Mouse (Mus musculus): ENCODE measurements around the gene Tsc2. TPM values are rescaled to one million over a fixed set of nuclear protein-coding genes. Genes with fewer than 3 reads are reported as not detected.
A peak's percentile ranks its signal among the peaks of the same experiment; 100 is the strongest.
"Not testable (repeated sequence)": the region's sequence is repeated elsewhere in the genome, so short reads cannot be mapped to it uniquely, and the experiment has no call there.

Tsc2 gene
- 60.5 and 75.1 TPM in 2 replicates for polyA plus RNA-seq (2015; fragmentation: Nextera tagmentation; extraction: Ambion mirVana)

GRCm38 (mm10) chr17:24632167-24632812 is at the start of gene Tsc2, which contains the start of gene Nthl1:
TSS of gene Tsc2 (minus strand) at chr17:24632630.
TSS of gene Nthl1 (plus strand) at chr17:24632680.
- H3K9ac ChIP-seq: peak within 1 kb of the TSS; percentile 81
- H3K27ac ChIP-seq: peak within 1 kb of the TSS; percentile 59
- peaks cover 36% of the 10 kb centered on the region for H3K36me3 ChIP-seq (ENCODE audit: poor library complexity, severe bottlenecking)
- H3K4me1 ChIP-seq: peaks cover 18% of the 10 kb centered on the region
- WGBS: 2% methylated on average over 50 of the region's 51 CpGs
- H3K9me3 ChIP-seq (replicated peaks): no peaks in the 10 kb centered on the region
- ATAC-seq: peak; percentile 95
- H3K4me2 ChIP-seq: peak within 1 kb of the TSS; percentile 93
- H3K27me3 ChIP-seq: no peaks in the 10 kb centered on the region
- peak within 1 kb of the TSS; percentile 66 for H3K4me3 ChIP-seq

DNA sequence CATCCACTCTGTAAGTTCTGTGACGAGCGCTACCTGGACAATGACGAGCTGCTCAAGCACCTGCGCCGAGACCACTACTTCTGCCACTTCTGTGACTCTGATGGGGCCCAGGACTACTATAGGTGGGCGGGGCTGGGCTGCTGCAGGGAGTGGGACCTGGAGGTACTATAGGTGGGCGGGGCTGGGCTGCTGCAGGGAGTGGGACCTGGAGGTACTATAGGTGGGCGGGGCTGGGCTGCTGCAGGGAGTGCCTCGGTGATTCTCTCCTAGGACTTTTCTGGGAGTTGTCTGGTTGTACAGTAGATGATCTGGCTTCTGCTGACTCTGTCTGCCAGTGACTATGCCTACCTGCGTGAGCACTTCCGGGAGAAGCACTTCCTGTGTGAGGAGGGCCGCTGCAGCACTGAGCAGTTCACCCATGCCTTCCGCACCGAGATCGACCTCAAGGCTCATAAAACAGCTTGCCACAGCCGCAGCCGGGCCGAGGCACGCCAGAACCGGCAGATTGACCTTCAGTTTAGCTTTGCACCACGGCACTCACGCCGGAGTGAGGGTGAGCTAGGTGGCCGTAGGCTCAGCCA is 45.2 kb upstream of the Tsc2 start:
- WGBS: 93% methylated on average over 24 of the region's 24 CpGs
- Histone ChIP-seq H3K4me3 (no peak overlapping the region), H3K4me2 (no peak overlapping the region), H3K9ac (no peak overlapping the region), H3K4me1 (peaks cover 7% of the 10 kb centered on the region; the same call in 1 of the 2 replicates), H3K27ac (no peak overlapping the region), H3K27me3 (no peaks in the 10 kb centered on the region), H3K36me3 (ENCODE audit: poor library complexity, severe bottlenecking) (peaks cover 66% of the 10 kb centered on the region), H3K9me3 (replicated peaks) (no peaks in the 10 kb centered on the region)
- no peak for ATAC-seq

GRCm38 (mm10) chr17:24676877-24677276 is 44.4 kb upstream of the Tsc2 start:
- H3K36me3 ChIP-seq (ENCODE audit: poor library complexity, severe bottlenecking): peaks cover 58% of the 10 kb centered on the region
- no peak for ATAC-seq
- 96% methylated on average over 5 of the region's 5 CpGs for WGBS

DNA sequence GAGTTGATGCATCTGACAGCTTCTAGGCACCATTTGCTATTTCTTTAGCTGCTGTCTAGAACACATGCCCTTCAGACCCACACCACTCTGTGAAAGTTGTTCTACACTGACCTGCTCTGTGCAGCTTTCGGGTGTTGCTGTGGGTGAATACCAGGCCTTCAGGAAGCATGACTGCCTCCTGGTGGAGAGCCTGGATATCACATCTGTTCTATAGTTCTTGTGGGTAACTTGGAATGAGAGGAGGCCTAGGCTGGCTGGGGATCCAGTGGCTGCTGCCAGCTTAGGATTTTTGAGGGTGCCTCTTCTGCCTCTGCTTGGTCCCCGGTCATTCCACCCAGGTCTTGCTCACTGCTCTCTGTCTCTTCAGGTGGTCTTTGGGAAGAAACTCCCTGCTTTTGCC is 43.8 kb upstream of the Tsc2 start:
- no peak overlapping the region for H3K4me3 ChIP-seq
- no peaks in the 10 kb centered on the region for H3K9me3 ChIP-seq (replicated peaks)
- no peaks in the 10 kb centered on the region for H3K27me3 ChIP-seq
- no peak overlapping the region for H3K9ac ChIP-seq
- no peak overlapping the region for H3K4me2 ChIP-seq
- no peak overlapping the region for H3K27ac ChIP-seq
- H3K4me1 ChIP-seq: peaks cover 20% of the 10 kb centered on the region
- peaks cover 53% of the 10 kb centered on the region for H3K36me3 ChIP-seq (ENCODE audit: poor library complexity, severe bottlenecking)
- ATAC-seq: 0 out of 2 replicates have a peak, but pooled peaks have one; percentile 12
- whole genome bisulfite sequencing: 48% methylated on average over 2 of the region's 2 CpGs

More at GRCm38 (mm10) chr17:24676877-24677276, 44.4 kb upstream of the Tsc2 start:
- Histone ChIP-seq H3K4me1 (peaks cover 13% of the 10 kb centered on the region), H3K9me3 (replicated peaks) (no peaks in the 10 kb centered on the region), H3K4me2 (no peak overlapping the region), H3K27ac (no peak overlapping the region), H3K27me3 (no peaks in the 10 kb centered on the region), H3K4me3 (no peak overlapping the region), H3K9ac (no peak overlapping the region)

- no peak overlapping the region for H3K9ac ChIP-seq
- no peak overlapping the region for H3K27ac ChIP-seq
- H3K36me3 ChIP-seq (ENCODE audit: poor library complexity, severe bottlenecking): peaks cover 34% of the 10 kb centered on the region
- 82% methylated on average over 7 of the region's 7 CpGs for WGBS
- H3K4me3 ChIP-seq: no peak overlapping the region
- H3K27me3 ChIP-seq: no peaks in the 10 kb centered on the region
- peaks cover 32% of the 10 kb centered on the region for H3K4me1 ChIP-seq
- no peak for ATAC-seq
- no peak overlapping the region for H3K4me2 ChIP-seq
- no peaks in the 10 kb centered on the region for H3K9me3 ChIP-seq (replicated peaks)
These were observed 41.8 kb upstream of the Tsc2 start for GRCm38 (mm10) chr17:24674277-24674676.

- Histone ChIP-seq H3K36me3 (ENCODE audit: poor library complexity, severe bottlenecking) (peaks cover 12% of the 10 kb centered on the region), H3K4me2 (peak overlapping the region; percentile 27), H3K4me1 (peaks cover 41% of the 10 kb centered on the region), H3K9me3 (replicated peaks) (no peaks in the 10 kb centered on the region), H3K27ac (no peak overlapping the region), H3K27me3 (no peaks in the 10 kb centered on the region), H3K9ac (peak overlapping the region; percentile 99), H3K4me3 (no peak overlapping the region)
- no peak for ATAC-seq
- WGBS: 40% methylated on average over 5 of the region's 5 CpGs
These were observed 39.7 kb upstream of the Tsc2 start for GRCm38 (mm10) chr17:24672141-24672540.

DNA sequence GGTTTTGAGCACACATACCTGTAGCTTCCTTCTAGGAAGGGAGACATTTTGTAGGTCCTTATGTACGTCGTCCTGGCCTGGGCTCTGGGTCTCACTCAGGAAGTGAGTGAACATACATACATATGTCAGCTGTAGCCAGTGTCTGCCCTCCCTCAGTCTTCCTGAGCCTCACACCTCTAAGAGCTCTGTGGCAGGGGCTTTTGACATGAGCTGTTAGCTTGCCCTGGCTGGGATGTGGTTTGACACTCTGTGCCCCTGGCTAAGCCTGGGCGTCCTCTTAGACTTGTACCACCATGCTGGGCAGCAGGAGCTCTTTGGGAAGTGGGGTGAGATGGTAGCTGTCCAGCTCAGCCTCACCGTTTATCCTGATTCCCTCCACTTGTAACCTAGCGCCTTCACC is 38.9 kb upstream of the Tsc2 start:
- Histone ChIP-seq H3K27me3 (no peaks in the 10 kb centered on the region), H3K4me3 (peak overlapping the region; percentile 96), H3K4me1 (peaks cover 41% of the 10 kb centered on the region), H3K9ac (peak overlapping the region; percentile 99), H3K27ac (no peak overlapping the region), H3K4me2 (peak overlapping the region; percentile 92), H3K9me3 (replicated peaks) (no peaks in the 10 kb centered on the region), H3K36me3 (ENCODE audit: poor library complexity, severe bottlenecking) (peaks cover 4% of the 10 kb centered on the region; the same call in 1 of the 2 replicates)
- no peak for ATAC-seq
- 87% methylated on average over 5 of the region's 5 CpGs for WGBS

DNA sequence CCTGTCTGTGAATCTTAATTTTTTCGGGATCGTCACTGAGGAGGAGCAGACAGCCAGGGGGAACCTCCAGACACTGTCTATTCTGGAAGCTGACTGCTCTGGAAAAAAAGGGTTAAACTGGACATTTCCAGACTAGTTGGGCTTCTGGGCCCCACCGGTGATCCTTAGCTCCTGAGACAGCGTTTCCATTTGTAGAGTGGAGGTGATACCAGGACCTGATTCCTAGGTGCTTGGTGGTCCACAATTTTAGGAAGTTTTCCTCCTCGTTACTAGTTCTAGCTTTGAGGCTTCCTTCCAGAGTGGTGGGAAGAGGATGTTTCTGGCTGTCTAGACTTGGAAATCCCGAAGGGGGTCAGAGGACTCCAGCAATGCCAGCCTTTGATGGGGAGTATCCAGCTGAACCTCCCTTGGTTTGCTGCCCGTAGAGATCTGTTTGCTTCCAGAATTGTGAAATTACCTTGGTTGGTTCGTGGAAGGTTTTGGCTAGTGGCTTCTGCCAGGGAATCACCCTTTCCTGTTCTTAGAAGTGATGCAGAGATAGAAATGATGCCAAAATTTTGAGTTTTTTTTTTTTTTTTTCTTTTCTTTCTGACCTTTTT is 37.9 kb upstream of the Tsc2 start:
- 12% methylated on average over 8 of the region's 8 CpGs for WGBS
- H3K27ac ChIP-seq: peak overlapping the region; percentile 86; the same call in 1 of the 2 replicates
- peaks cover 41% of the 10 kb centered on the region for H3K4me1 ChIP-seq
- H3K9ac ChIP-seq: peak overlapping the region; percentile 99
- H3K4me3 ChIP-seq: peak overlapping the region; percentile 96
- H3K27me3 ChIP-seq: no peaks in the 10 kb centered on the region
- no peak for ATAC-seq
- H3K9me3 ChIP-seq (replicated peaks): no peaks in the 10 kb centered on the region
- H3K4me2 ChIP-seq: peak overlapping the region; percentile 92
- H3K36me3 ChIP-seq (ENCODE audit: poor library complexity, severe bottlenecking): 0 out of 2 replicates have a peak, but pooled peaks cover 4% of the 10 kb centered on the region

- peak within 1 kb of the TSS; percentile 92 for H3K4me2 ChIP-seq
- no peaks in the 10 kb centered on the region for H3K9me3 ChIP-seq (replicated peaks)
- peak within 1 kb of the TSS; percentile 96 for H3K4me3 ChIP-seq
- H3K27ac ChIP-seq: peak within 1 kb of the TSS; percentile 86
- WGBS: under 1% methylated on average over 63 of the region's 80 CpGs
- no peaks in the 10 kb centered on the region for H3K27me3 ChIP-seq
- H3K4me1 ChIP-seq: peaks cover 41% of the 10 kb centered on the region
- peak within 1 kb of the TSS; percentile 99 for H3K9ac ChIP-seq
- 0 out of 2 replicates have a peak, but pooled peaks cover 4% of the 10 kb centered on the region for H3K36me3 ChIP-seq (ENCODE audit: poor library complexity, severe bottlenecking)
- peak; percentile 99 for ATAC-seq
These were observed 37.3 kb upstream of the Tsc2 start, which contains the start of gene Zfp598 for GRCm38 (mm10) chr17:24669545-24670245. TSS of gene Zfp598 (plus strand) at chr17:24669687.

DNA sequence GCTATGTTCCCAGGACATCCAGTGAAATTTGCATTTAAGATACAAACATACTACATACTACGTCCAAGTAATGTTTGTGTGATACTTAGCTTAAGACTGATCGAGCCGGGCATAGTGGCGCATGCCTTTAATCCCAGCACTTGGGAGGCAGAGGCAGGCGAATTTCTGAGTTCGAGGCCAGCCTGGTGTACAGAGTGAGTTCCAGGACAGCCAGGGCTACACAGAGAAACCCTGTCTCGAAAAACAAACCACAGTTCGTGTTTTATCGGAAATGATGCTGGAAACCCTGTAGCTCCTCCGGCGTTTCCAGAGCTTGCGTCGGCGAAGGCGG is 36.7 kb upstream of the Tsc2 start:
- peak overlapping the region; percentile 99 for H3K9ac ChIP-seq
- peak overlapping the region; percentile 96 for H3K4me3 ChIP-seq
- peak overlapping the region; percentile 92 for H3K4me2 ChIP-seq
- not testable (repeated sequence) for ATAC-seq; H3K36me3 ChIP-seq (ENCODE audit: poor library complexity, severe bottlenecking); H3K27me3 ChIP-seq; H3K9me3 ChIP-seq (replicated peaks)
- WGBS: 11% methylated on average over 15 of the region's 15 CpGs
- H3K27ac ChIP-seq: peak overlapping the region; percentile 86
- peaks cover 37% of the 10 kb centered on the region for H3K4me1 ChIP-seq

- H3K4me1 ChIP-seq: peaks cover 33% of the 10 kb centered on the region
- no peak overlapping the region for H3K9ac ChIP-seq
- H3K27me3 ChIP-seq: no peaks in the 10 kb centered on the region
- no peak overlapping the region for H3K4me3 ChIP-seq
- no peak overlapping the region for H3K4me2 ChIP-seq
- H3K9me3 ChIP-seq (replicated peaks): no peaks in the 10 kb centered on the region
- ATAC-seq: no peak
- WGBS: 38% methylated on average over 6 of the region's 6 CpGs
- H3K36me3 ChIP-seq (ENCODE audit: poor library complexity, severe bottlenecking): no peaks in the 10 kb centered on the region
- H3K27ac ChIP-seq: no peak overlapping the region
These were observed 35.0 kb upstream of the Tsc2 start for GRCm38 (mm10) chr17:24667416-24667815.

- H3K4me2 ChIP-seq; H3K36me3 ChIP-seq (ENCODE audit: poor library complexity, severe bottlenecking); H3K27ac ChIP-seq; H3K9me3 ChIP-seq (replicated peaks); ATAC-seq; H3K27me3 ChIP-seq; H3K4me3 ChIP-seq: not testable (repeated sequence)
- peaks cover 29% of the 10 kb centered on the region for H3K4me1 ChIP-seq
- 81% methylated on average over 7 of the region's 7 CpGs for WGBS
- H3K9ac ChIP-seq: 0 out of 2 replicates have a peak overlapping the region, but pooled peaks have one; percentile 2
These were observed 34.6 kb upstream of the Tsc2 start for GRCm38 (mm10) chr17:24667011-24667410.
